Comparison of ENCODE assay signal across 20 mouse cellular contexts in genomic region chr6:73626451-73626850, GRCm38 (mm10).
"Had no signal": no experiment of that assay in that cellular context is flagged by ENCODE, and none has a peak within 500 bp of the region (broad histone marks: within the 10 kb centered on the region; RNA-seq: fewer than 3 reads in every experiment).

No protein-coding gene starts in this region.

- H3K9ac ChIP-seq: intestine, embryonic 15.5 days; liver, embryonic 13.5 days; midbrain, embryonic 13.5 days; neural tube, embryonic 13.5 days had no signal

- ATAC-seq: intestine, embryonic 15.5 days; midbrain, embryonic 13.5 days; midbrain, embryonic 16.5 days had no signal

- DNase-seq: kidney, adult 11 months; kidney, postnatal 10 days; layer of hippocampus, adult 9-11 months; liver, embryonic 13.5 days; lung, adult 2 months; right cerebral cortex, adult 18-20 months; right cerebral cortex, postnatal 14 days; right cerebral cortex, postnatal 4 days; thymus, adult 2 months; thymus, postnatal 14 days; thymus, postnatal 4 days had no signal

- H3K9me3 ChIP-seq: intestine, embryonic 15.5 days; liver, embryonic 13.5 days; midbrain, embryonic 10.5 days; midbrain, embryonic 13.5 days; neural tube, embryonic 13.5 days had no signal

- H3K4me2 ChIP-seq: intestine, embryonic 15.5 days; liver, embryonic 13.5 days; midbrain, embryonic 13.5 days; neural tube, embryonic 13.5 days had no signal

- H3K36me3 ChIP-seq: intestine, embryonic 15.5 days; liver, embryonic 13.5 days; midbrain, embryonic 10.5 days; midbrain, embryonic 13.5 days; neural tube, embryonic 13.5 days had no signal

- H3K4me3 ChIP-seq: intestine, embryonic 15.5 days; layer of hippocampus, adult 2 months; liver, embryonic 13.5 days; megakaryocyte, embryonic 14.5 days; midbrain, embryonic 10.5 days; midbrain, embryonic 13.5 days; myocyte; neural tube, embryonic 13.5 days had no signal

- H3K27me3 ChIP-seq: intestine, embryonic 15.5 days; liver, embryonic 13.5 days; megakaryocyte, embryonic 14.5 days; midbrain, embryonic 13.5 days; neural tube, embryonic 13.5 days had no signal

- H3K4me1 ChIP-seq: intestine, embryonic 15.5 days; liver, embryonic 13.5 days; megakaryocyte, embryonic 14.5 days; midbrain, embryonic 10.5 days; midbrain, embryonic 13.5 days; neural tube, embryonic 13.5 days had no signal

- H3K27ac ChIP-seq: intestine, embryonic 15.5 days; layer of hippocampus, adult 2 months; liver, embryonic 13.5 days; midbrain, embryonic 10.5 days; midbrain, embryonic 13.5 days; neural tube, embryonic 13.5 days; stomach, postnatal 0 days had no signal
